Mouse (Mus musculus): ENCODE measurements around the gene Zfp36l1. TPM values are rescaled to one million over a fixed set of nuclear protein-coding genes. Genes with fewer than 3 reads are reported as not detected.

Zfp36l1 gene
- total RNA-seq, 4 experiments from 2014 or later = 65.0 to 103 (median 80.0) TPM

DNA sequence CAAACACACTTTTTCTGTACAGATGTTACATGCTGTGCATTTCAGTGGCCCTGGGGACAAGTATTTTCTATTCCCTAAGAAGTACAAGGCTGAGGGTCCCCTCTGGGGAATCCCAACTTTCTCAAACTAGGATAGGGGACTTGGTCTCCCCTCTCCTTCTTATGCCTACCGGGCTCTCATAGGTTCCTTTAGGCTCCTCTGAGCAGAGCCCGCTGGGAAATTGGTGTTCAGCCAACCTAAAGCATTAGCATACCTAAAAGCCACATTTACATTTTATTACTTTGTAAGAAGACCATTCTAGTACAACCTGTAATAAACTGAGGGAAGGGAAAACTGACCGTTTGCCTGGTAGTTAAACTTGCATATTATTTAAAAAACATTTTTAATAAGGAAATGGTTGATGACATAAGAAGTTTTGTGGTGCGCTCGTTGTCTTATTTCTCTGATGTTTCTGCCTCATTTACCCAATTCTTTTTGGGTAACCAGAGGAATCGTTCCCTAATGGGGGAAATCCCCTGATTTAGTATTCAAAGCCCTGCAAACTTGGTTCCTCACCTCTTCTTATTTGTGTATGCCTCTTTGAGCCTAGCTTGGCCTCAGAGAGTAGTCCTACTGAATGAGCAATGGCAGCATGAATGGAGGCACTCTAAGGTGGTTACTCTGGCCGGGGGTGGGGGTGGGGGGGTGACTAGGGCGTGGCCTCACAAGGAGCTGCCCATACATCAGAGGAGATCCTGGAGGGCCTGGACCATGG, 42.1 kb downstream of the Zfp36l1 start:
- no peak for DNase-seq (ENCODE audit: low spot score)

DNA sequence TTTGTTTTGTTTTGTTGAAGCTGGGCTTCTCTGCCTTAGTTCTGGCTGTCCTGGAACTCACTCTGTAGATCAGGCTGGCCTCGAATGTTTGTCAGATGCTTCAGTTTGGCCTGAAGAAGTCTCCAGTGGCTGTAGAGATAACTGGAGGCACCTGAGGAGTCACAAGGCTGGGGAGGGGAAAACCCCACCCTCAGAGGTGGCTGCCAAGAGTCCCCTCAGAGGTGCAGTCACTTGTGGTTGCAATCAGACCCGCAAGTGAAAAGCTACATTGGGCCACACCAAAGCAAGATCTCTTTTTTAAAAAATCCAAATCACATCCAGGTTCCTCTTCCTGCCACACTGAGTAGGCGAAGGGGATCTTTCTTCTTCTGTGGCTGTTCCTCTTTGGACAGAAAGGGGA, 43.8 kb downstream of the Zfp36l1 start:
- no peak for DNase-seq (ENCODE audit: low spot score)

DNA sequence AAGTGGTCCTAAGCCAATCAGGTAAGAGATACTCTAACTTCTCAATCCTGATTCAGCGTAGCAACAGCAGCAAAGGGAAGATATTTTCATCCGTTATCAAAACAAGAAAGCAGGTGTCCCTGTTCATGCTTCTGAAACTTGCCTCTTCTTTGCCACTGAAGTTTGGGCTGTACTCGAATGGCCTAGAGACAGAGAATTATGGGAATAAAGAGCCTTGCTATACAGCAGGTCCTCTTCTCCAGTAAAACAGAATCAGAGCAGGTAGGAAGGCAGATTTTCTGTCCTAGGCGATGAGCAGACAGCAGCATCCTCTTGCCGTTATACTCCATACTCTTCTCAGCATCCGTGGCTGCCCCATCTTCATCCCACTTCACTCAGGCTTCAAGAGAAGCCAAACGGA, 44.8 kb downstream of the Zfp36l1 start:
- no peak for DNase-seq (ENCODE audit: low spot score)

GRCm38 (mm10) chr12:80065049-80065448, 47.8 kb downstream of the Zfp36l1 start:
- DNase-seq (ENCODE audit: low spot score) = no peak

- DNase-seq (ENCODE audit: low spot score) = no peak
Observed at GRCm38 (mm10) chr12:80064306-80064705, 48.5 kb downstream of the Zfp36l1 start.

- no peak for DNase-seq (ENCODE audit: low spot score)
Observed at GRCm38 (mm10) chr12:80063402-80064150, 49.2 kb downstream of the Zfp36l1 start.

GRCm38 (mm10) chr12:80062410-80063401, 50.1 kb downstream of the Zfp36l1 start:
- DNase-seq (ENCODE audit: low spot score) = no peak

GRCm38 (mm10) chr12:80061810-80062209, 51.0 kb downstream of the Zfp36l1 start:
- peak; percentile 58 for DNase-seq (ENCODE audit: low spot score)

- peak; percentile 70 for DNase-seq (ENCODE audit: low spot score)
Observed at GRCm38 (mm10) chr12:80060809-80061208, 52.0 kb downstream of the Zfp36l1 start.

DNA sequence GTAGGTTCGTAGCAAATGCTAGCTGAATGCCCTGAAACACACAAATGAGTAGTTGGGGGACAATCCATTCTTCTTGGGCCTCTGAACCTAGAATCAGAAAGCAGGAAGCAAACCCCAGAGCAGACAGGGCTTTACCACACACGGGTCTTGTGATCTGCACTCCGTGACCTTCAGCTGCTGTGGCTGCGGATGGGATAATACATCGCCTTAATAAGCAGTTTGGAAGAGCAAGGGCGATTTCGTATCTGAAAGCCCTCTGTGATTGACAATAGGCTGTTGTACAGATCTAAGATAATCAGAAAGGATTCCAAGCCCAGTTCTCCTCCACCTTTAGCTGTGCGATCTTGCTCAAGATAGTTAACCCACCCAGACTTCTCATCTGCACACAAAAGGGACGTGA, 52.5 kb downstream of the Zfp36l1 start:
- no peak for DNase-seq (ENCODE audit: low spot score)

GRCm38 (mm10) chr12:80059773-80060328, 53.0 kb downstream of the Zfp36l1 start:
- DNase-seq (ENCODE audit: low spot score) = no peak

Other genes starting within 250 kb of the Zfp36l1 start
- 10 to 100 TPM; 22.6 to 26.7 (median 26.0) TPM for gene Actn1, start 147.4 kb upstream of the Zfp36l1 start, total RNA-seq (2022)